Mouse (Mus musculus) heart, postnatal 36 days (tissue): ENCODE results near the gene Actl10. TPM values are rescaled to one million over a fixed set of nuclear protein-coding genes. Genes with fewer than 3 reads are reported as not detected.

Experiments used
- DNase-seq, 2 experiments: peaks; one replicate each; pipeline ENCODE4 v3.0.0; 2021 to 2022
- intact Hi-C: fragments of 180-260 bp; cut with DNase I; formaldehyde crosslinking; loops from one replicate; pipeline ENCODE4 v1.15.1; 2025
- total RNA-seq, 2 experiments: library from RNA; stranded (reverse); gene quantifications; 2 replicates each; pipeline ENCODE4 v1.2.3; 2021

Gene Actl10
- total RNA-seq = not detected

DNA sequence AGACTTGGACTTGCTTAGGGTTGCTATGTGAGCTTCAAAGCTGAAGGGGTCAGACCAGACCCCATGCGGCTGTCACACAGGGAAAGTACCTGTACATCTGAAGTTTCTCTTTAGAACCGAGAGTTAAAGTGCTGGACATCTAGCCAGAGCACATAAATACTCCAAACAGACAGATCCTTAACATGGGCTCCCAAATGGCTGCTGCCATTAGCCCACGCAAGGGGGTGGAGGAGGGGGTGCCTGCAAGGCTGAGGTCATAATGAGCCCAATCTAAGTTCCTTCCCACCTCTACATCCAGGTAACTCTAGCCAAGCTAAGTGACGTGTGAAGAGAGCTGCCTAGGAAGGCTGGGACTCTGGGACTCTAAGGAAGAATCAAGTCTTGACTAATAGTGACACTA, at the start of gene Actl10:
Gene Actl10, plus strand, starts transcription at position 301 of the 400 bp plus-strand sequence.
- intact Hi-C loops = loop anchor here (2.0 kb wide), 1 partner anchor 63 kb away; no protein-coding TSS in a partner anchor
- DNase-seq = no peak

- DNase-seq = no peak
- intact Hi-C loops = no loop called here
Observed at GRCm38 (mm10) chr2:154507076-154507475, 44.5 kb upstream of the Actl10 start.

- DNase-seq = peak in 1 of 2 experiments; percentile 7
- intact Hi-C loops = no loop called here
Observed at GRCm38 (mm10) chr2:154507566-154508283, 43.9 kb upstream of the Actl10 start.

GRCm38 (mm10) chr2:154508450-154508849, 43.1 kb upstream of the Actl10 start:
- intact Hi-C loops = no loop called here
- DNase-seq = no peak

- no peak for DNase-seq
- intact Hi-C loops = no loop called here
Observed at GRCm38 (mm10) chr2:154510141-154510540, 41.4 kb upstream of the Actl10 start.

DNA sequence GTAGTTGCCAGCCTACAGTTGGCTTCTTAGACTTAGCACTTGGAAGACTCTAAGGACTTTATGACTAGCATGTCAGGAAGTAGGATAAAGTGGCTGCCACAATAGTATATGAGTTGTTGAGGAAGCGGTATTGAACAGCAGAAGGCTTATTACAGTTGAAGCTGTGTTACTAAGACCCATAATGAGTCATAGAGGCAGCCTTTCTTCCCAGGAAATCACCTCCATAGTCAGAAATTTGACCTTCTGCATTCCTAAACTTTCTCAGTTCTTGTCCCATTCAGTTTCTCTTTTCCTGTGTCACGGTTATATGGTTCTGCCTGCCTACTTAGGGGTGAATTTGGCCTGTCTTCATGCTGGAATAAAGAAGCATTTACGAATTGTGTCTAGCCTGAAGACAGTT, 34.6 kb upstream of the Actl10 start:
- intact Hi-C loops = no loop called here
- DNase-seq = no peak

DNA sequence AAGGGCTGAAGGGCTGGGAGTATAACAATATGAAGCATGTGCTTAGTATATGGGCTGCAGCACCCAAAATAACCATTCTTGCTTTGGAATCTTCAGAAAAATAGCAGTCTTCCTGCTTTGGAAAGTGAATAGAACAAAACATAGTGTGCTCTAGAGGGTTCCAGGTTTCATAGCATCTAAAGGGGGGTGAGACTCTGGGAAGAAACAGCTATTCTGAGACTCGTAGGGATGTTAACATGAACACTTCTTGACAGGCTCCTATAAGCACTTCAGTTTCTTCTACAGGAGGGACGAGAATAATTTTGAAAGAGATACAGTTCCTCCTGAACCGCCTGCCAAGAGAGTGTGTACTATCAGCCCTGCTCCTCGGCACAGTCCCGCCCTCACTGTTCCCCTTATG, 34.2 kb upstream of the Actl10 start:
- no peak for DNase-seq
- intact Hi-C loops = no loop called here

GRCm38 (mm10) chr2:154521449-154521848, 30.1 kb upstream of the Actl10 start:
- no peak for DNase-seq
- intact Hi-C loops = no loop called here

- no peak for DNase-seq
- intact Hi-C loops = no loop called here
Observed at GRCm38 (mm10) chr2:154522334-154522733, 29.2 kb upstream of the Actl10 start.

GRCm38 (mm10) chr2:154525285-154525684, 26.3 kb upstream of the Actl10 start:
- intact Hi-C loops = no loop called here
- DNase-seq = no peak

GRCm38 (mm10) chr2:154526531-154526930, 25.0 kb upstream of the Actl10 start:
- intact Hi-C loops = no loop called here
- no peak for DNase-seq

GRCm38 (mm10) chr2:154532888-154533287, 18.7 kb upstream of the Actl10 start:
- intact Hi-C loops = no loop called here
- DNase-seq = no peak

DNA sequence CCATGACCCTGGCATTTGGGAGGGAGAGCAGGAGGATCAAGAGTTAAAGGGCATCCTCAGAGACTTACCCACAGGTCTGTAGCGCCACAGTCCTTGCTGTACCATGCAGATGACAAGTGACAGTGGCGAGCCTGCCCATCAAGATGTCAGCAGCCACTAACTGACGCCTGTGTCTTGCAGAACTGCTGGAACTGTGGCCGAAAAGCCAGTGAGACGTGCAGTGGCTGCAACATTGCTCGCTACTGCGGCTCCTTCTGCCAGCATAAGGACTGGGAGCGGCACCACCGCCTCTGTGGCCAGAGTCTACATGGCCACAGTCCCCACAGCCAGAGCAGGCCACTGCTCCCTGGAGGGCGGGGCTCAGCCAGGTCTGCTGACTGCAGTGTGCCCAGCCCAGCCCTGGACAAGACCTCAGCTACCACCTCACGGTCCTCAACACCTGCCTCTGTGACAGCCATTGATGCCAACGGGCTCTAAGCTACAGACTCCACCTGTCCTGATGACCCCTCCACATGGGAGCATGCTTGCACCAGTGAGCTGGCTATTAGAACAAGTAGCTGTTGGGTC, 16.8 kb upstream of the Actl10 start:
- DNase-seq = no peak
- intact Hi-C loops = no loop called here

- intact Hi-C loops = loop anchor here (2.0 kb wide), 1 partner anchor 122 kb away; no protein-coding TSS in a partner anchor
- DNase-seq = no peak
Observed at GRCm38 (mm10) chr2:154538310-154538709, 13.3 kb upstream of the Actl10 start.

GRCm38 (mm10) chr2:154538710-154539109, 12.9 kb upstream of the Actl10 start:
- DNase-seq = no peak
- intact Hi-C loops = loop anchor here (2.0 kb wide), 1 partner anchor 122 kb away; no protein-coding TSS in a partner anchor

DNA sequence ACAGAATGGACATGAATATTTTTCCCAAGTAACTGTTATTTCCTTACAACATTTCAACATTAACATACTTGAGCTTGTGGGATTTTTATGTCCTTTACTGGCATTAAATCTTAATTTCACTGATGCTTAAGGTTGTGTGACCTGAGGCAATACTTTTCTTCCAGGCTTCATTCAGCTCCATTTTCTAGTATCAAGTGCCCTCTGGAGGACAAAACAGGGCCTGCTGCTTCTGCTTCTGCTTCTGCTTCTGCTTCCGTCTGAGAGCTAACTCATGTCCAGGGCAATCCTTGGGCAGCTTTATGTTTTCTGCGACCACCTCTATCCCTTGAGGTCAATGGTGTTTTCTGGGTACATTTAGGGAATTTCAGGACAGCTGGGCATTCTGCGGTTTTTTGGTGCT, 11.9 kb upstream of the Actl10 start:
- intact Hi-C loops = loop anchor here (2.0 kb wide), 1 partner anchor 123 kb away; no protein-coding TSS in a partner anchor
- DNase-seq = no peak

DNA sequence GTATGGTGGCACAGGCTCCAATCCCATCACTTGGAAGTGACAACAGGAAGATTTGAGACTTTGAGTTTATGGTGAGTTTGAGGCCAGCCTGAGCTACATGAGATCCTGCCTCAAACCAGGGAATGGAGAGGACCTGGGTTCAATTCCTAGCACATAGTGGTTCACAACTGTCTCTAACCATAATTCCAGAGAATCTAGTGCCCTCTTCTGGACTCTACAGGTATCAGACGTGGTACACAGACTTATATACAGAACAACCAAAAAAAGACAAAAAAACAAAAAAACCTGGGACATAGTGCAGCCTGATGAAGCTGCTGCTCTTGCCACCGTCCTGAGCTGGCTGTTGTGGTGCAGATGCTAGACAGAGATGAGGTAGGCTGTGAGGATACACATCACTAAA, 9.9 kb upstream of the Actl10 start:
- no peak for DNase-seq
- intact Hi-C loops = no loop called here

- intact Hi-C loops = no loop called here
- peak; percentile 58 to 66 for DNase-seq
Observed at GRCm38 (mm10) chr2:154543567-154544347, 7.8 kb upstream of the Actl10 start.

- no peak for DNase-seq
- intact Hi-C loops = no loop called here
Observed at GRCm38 (mm10) chr2:154546711-154547110, 4.9 kb upstream of the Actl10 start, which contains the start of gene 1700003F12Rik. TSS of gene 1700003F12Rik (plus strand) at chr2:154547085.

DNA sequence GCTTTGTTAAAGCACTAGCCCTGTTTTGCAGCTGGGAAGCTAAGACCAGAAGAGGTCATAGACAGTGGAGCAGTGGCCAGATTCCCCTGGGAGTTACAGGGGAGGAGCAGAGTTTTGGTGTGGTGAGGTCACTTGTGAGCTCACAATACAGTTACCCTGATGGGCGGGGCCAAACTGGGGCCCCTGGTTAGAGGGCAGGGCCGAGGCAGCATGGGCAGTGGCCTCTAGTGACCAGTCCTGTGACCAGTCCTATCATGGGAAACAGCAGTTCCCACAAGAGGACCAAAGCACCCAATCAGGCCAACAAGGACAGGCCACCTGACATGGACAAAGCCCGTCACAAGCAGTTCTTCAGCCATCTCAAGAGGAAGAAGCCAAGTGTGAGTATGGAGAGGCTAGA, 2.9 kb upstream of the Actl10 start:
- no peak for DNase-seq
- intact Hi-C loops = no loop called here

- intact Hi-C loops = no loop called here
- peak; percentile 54 to 60 for DNase-seq
Observed at GRCm38 (mm10) chr2:154549127-154549885, 2.3 kb upstream of the Actl10 start.
